Mouse (Mus musculus): Measurements from ENCODE around the gene Plscr4. TPM values are rescaled to one million over a fixed set of nuclear protein-coding genes. Genes with fewer than 3 reads are reported as not detected.

Gene Plscr4
- polyA plus RNA-seq, 1 experiment from 2014 or later, result 1.2 TPM

DNA sequence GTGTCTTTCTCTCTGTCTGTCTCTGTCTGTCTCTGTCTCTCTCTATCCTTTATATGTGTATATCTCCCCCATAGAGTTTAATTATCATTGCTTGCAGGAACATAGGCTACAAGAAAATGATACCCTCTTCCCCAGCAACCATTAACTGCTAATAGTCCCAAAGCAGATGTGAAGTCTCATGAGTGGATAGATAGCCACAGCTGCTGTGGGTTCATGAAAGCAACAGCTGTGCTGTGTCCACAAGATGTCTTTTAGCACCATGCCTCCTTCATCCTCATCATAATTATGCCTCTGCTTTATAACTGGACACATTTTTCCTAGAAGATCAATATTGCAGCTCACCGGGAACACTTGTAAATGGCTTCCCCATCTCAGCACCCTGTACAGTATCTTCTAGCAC, 17.1 kb downstream of the Plscr4 start:
- no peaks in the 10 kb centered on the region for H3K27me3 ChIP-seq
- no peaks in the 10 kb centered on the region for H3K36me3 ChIP-seq (ENCODE audit: poor library complexity, severe bottlenecking)
- no peak overlapping the region for H3K9ac ChIP-seq
- no peak overlapping the region for H3K4me2 ChIP-seq
- no peak overlapping the region for H3K27ac ChIP-seq
- 92% methylated on average over 1 of the region's 1 CpGs for WGBS
- no peaks in the 10 kb centered on the region for H3K4me1 ChIP-seq
- no peak for ATAC-seq
- H3K4me3 ChIP-seq, result no peak overlapping the region
- H3K9me3 ChIP-seq (replicated peaks), result no peaks in the 10 kb centered on the region

DNA sequence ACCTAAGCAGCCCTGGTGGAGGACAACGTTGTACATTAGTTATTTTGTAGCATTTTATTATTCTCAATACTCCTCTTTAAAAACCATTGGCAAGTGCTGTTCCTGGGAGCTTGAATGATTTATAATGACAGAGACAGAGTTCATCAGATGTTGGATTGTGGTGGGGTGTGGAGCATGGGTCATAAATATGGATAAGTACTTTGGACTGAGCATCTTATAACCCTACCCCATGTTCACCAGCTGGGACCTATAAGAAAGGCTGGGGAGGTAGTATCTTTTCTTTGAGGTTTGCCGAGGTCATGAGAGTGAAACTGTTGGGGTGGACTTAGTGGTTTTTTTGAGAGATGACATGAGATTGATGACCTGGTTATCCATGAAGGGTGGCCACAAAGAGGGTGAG, 24.5 kb downstream of the Plscr4 start:
- Histone ChIP-seq H3K9me3 (replicated peaks) (no peaks in the 10 kb centered on the region), H3K4me3 (no peak overlapping the region), H3K9ac (no peak overlapping the region), H3K36me3 (ENCODE audit: poor library complexity, severe bottlenecking) (no peaks in the 10 kb centered on the region), H3K4me1 (no peaks in the 10 kb centered on the region), H3K4me2 (no peak overlapping the region), H3K27ac (no peak overlapping the region), H3K27me3 (no peaks in the 10 kb centered on the region)
- 86% methylated on average over 2 of the region's 2 CpGs for WGBS
- no peak for ATAC-seq

DNA sequence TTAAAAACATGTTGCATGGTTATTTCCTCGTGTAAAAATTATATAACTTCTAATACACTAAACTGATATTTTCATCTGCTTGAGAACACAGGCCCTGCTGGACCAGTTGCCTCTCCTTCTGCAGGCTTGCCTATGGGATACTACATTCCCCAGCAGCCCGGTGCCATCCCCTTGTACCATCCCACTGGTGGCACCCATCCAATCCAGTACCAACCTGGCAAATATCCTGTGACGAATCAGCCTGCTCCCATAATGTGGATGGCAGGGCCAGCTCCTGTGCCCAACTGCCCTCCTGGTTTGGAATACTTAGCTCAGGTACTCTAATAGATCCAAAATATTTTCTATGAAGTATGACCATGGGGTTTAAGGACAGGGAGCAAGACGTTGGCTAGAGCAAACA, 25.4 kb downstream of the Plscr4 start:
- H3K4me3 ChIP-seq, result no peak overlapping the region
- H3K4me1 ChIP-seq, result no peaks in the 10 kb centered on the region
- no peak overlapping the region for H3K27ac ChIP-seq
- WGBS, result 88% methylated on average over 4 of the region's 4 CpGs
- no peaks in the 10 kb centered on the region for H3K36me3 ChIP-seq (ENCODE audit: poor library complexity, severe bottlenecking)
- no peaks in the 10 kb centered on the region for H3K9me3 ChIP-seq (replicated peaks)
- ATAC-seq, result no peak
- H3K4me2 ChIP-seq, result no peak overlapping the region
- no peak overlapping the region for H3K9ac ChIP-seq
- H3K27me3 ChIP-seq, result no peaks in the 10 kb centered on the region

- Histone ChIP-seq H3K9me3 (replicated peaks) (no peaks in the 10 kb centered on the region), H3K4me3 (no peak overlapping the region), H3K4me1 (no peaks in the 10 kb centered on the region), H3K4me2 (no peak overlapping the region), H3K27ac (no peak overlapping the region), H3K27me3 (no peaks in the 10 kb centered on the region), H3K36me3 (ENCODE audit: poor library complexity, severe bottlenecking) (no peaks in the 10 kb centered on the region), H3K9ac (no peak overlapping the region)
- WGBS, result 90% methylated on average over 7 of the region's 7 CpGs
- ATAC-seq, result no peak
Measured at GRCm38 (mm10) chr9:92484710-92485267, 27.6 kb downstream of the Plscr4 start.

GRCm38 (mm10) chr9:92489857-92490256, 32.7 kb downstream of the Plscr4 start:
- ATAC-seq, result no peak
- no peak overlapping the region for H3K4me3 ChIP-seq
- WGBS, result 84% methylated on average over 7 of the region's 7 CpGs
- no peaks in the 10 kb centered on the region for H3K9me3 ChIP-seq (replicated peaks)
- no peaks in the 10 kb centered on the region for H3K36me3 ChIP-seq (ENCODE audit: poor library complexity, severe bottlenecking)
- H3K27me3 ChIP-seq, result no peaks in the 10 kb centered on the region
- no peaks in the 10 kb centered on the region for H3K4me1 ChIP-seq
- no peak overlapping the region for H3K4me2 ChIP-seq
- H3K9ac ChIP-seq, result no peak overlapping the region
- no peak overlapping the region for H3K27ac ChIP-seq

GRCm38 (mm10) chr9:92490319-92490718, 33.1 kb downstream of the Plscr4 start:
- H3K27me3 ChIP-seq, result no peaks in the 10 kb centered on the region
- no peak overlapping the region for H3K27ac ChIP-seq
- no peak overlapping the region for H3K9ac ChIP-seq
- H3K36me3 ChIP-seq (ENCODE audit: poor library complexity, severe bottlenecking), result no peaks in the 10 kb centered on the region
- 69% methylated on average over 3 of the region's 3 CpGs for WGBS
- H3K4me2 ChIP-seq, result no peak overlapping the region
- ATAC-seq, result 0 out of 2 replicates have a peak, but pooled peaks have one; percentile 41
- no peaks in the 10 kb centered on the region for H3K4me1 ChIP-seq
- no peaks in the 10 kb centered on the region for H3K9me3 ChIP-seq (replicated peaks)
- no peak overlapping the region for H3K4me3 ChIP-seq

- no peaks in the 10 kb centered on the region for H3K27me3 ChIP-seq
- no peaks in the 10 kb centered on the region for H3K9me3 ChIP-seq (replicated peaks)
- H3K36me3 ChIP-seq (ENCODE audit: poor library complexity, severe bottlenecking), result no peaks in the 10 kb centered on the region
- no peak overlapping the region for H3K4me3 ChIP-seq
- no peaks in the 10 kb centered on the region for H3K4me1 ChIP-seq
- WGBS, result 81% methylated on average over 2 of the region's 2 CpGs
- no peak overlapping the region for H3K9ac ChIP-seq
- H3K4me2 ChIP-seq, result no peak overlapping the region
- H3K27ac ChIP-seq, result no peak overlapping the region
- ATAC-seq, result no peak
Measured at GRCm38 (mm10) chr9:92491274-92491673, 34.1 kb downstream of the Plscr4 start.

DNA sequence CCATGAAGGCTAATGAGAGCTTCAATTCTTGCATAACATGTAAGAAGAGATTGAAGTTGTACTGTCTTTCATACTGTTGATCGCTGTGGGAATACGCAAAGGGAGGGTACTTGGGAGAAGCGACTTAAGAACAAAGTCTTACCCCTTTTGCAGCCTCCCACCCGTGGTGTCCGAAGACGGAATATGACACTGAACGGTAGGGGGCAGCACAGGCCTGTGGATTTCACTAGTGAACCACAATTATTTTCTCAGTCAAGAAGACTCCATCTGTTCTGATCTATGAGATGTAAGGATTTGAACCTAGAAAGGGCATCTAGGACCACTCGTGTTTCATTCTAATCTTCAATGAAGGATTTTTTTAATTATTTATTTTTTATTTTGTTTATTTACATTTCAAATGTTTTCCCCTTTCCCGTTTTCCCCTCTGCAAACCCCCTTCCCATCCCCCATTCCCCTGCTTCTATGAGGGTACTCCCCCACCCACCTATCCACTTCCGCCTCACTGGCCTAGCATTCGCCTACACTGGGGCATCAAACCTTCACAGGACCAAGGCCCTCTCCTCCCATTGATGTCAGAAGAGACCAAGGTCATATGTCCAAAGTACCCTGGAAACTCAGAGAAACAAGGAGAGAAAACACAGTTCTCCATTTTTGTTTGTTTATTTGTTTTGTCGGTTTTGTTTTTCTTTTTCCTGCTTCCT, 42.7 kb downstream of the Plscr4 start:
- no peak overlapping the region for H3K27ac ChIP-seq
- no peak overlapping the region for H3K4me2 ChIP-seq
- no peak overlapping the region for H3K4me3 ChIP-seq
- no peaks in the 10 kb centered on the region for H3K9me3 ChIP-seq (replicated peaks)
- H3K4me1 ChIP-seq, result no peaks in the 10 kb centered on the region
- ATAC-seq, result peak; percentile 94
- no peaks in the 10 kb centered on the region for H3K27me3 ChIP-seq
- H3K36me3 ChIP-seq (ENCODE audit: poor library complexity, severe bottlenecking), result no peaks in the 10 kb centered on the region
- WGBS, result 42% methylated on average over 12 of the region's 12 CpGs
- no peak overlapping the region for H3K9ac ChIP-seq

DNA sequence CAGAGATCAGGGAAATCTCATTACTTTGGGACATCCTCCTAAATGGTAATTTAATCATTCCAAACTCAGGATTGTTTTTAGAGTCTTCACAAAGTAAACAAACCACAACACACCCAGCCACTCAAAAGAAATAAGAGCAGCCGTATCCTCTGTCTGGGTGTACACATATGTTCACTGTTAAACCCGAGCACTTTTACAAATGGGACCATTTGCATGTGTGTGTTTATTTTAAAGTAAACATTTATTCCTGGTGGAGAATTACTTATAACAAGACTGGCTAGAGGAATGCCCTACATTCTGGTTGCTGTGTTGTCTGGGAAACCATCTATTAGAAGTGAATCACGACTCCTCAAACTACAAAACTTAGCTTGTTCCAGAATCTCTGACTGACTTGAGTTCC, 47.1 kb downstream of the Plscr4 start:
- H3K9ac ChIP-seq, result no peak overlapping the region
- 82% methylated on average over 3 of the region's 3 CpGs for WGBS
- no peaks in the 10 kb centered on the region for H3K9me3 ChIP-seq (replicated peaks)
- no peak overlapping the region for H3K4me2 ChIP-seq
- H3K36me3 ChIP-seq (ENCODE audit: poor library complexity, severe bottlenecking), result no peaks in the 10 kb centered on the region
- no peak for ATAC-seq
- no peaks in the 10 kb centered on the region for H3K27me3 ChIP-seq
- no peak overlapping the region for H3K27ac ChIP-seq
- H3K4me1 ChIP-seq, result no peaks in the 10 kb centered on the region
- no peak overlapping the region for H3K4me3 ChIP-seq

DNA sequence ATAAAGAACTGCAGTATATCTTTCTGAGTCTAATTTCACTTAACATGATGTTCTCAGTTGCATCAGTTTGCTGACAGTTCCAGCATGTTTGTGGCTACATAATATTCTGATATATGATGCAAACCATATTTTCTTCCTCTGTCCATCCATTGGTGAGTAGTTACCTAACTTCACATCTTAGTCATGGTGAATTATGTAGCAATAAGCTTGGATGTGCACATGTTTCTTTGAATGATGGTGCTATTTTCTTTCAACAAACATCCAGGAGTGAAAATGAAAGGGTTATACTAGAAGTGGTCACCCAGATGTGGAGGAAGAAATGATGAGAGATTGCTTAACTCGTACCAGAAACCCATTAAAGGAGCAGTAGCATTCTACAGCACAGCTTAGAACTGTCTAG, 47.7 kb downstream of the Plscr4 start:
- H3K9ac ChIP-seq, result no peak overlapping the region
- no peak for ATAC-seq
- H3K36me3 ChIP-seq (ENCODE audit: poor library complexity, severe bottlenecking), result no peaks in the 10 kb centered on the region
- WGBS, result 76% methylated on average over 1 of the region's 1 CpGs
- no peaks in the 10 kb centered on the region for H3K9me3 ChIP-seq (replicated peaks)
- H3K4me2 ChIP-seq, result no peak overlapping the region
- H3K27ac ChIP-seq, result no peak overlapping the region
- no peak overlapping the region for H3K4me3 ChIP-seq
- no peaks in the 10 kb centered on the region for H3K27me3 ChIP-seq
- H3K4me1 ChIP-seq, result no peaks in the 10 kb centered on the region

DNA sequence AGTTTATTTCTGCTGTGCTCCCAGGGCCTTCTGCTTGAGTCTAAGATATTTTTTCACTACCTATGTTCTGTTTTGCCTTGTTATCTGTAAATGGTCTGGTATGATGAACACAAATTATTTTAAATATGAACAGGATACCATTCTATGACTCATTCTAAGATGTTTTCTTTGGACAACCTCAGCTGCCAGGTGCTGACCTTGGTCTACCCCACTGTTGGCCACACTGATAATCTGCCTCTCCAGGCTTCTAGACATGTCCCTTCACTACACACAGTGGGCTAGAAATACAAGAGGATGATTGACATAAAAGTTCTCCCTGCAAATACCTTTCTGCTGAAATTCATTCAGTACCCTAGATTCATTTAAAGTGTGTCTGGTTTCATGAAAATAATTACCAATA, 54.5 kb downstream of the Plscr4 start:
- Histone ChIP-seq H3K4me1 (no peaks in the 10 kb centered on the region), H3K36me3 (ENCODE audit: poor library complexity, severe bottlenecking) (no peaks in the 10 kb centered on the region), H3K27me3 (no peaks in the 10 kb centered on the region), H3K9me3 (replicated peaks) (no peaks in the 10 kb centered on the region), H3K4me3 (no peak overlapping the region), H3K9ac (no peak overlapping the region), H3K4me2 (no peak overlapping the region), H3K27ac (no peak overlapping the region)
- ATAC-seq, result no peak

DNA sequence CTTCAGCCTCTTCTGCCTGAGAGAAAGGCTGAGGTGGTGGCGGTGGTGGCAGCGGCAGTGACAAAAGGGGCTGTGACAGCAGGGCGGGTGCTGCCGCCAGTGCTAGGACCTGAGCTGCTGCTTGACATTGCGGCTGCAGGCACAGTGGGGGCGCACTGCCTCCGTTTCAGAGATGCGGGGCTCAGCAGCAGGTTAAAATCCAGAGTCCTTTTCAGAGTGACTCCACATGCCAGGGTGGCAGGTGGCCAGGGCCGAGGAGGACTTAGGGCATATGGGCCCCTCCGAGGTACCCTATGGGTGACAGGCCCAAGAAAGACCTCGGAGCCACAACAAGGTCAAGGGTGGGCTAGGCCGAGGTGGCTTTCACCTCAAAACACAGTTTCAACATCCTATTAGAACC, 59.9 kb downstream of the Plscr4 start:
- Histone ChIP-seq H3K27ac (no peak overlapping the region), H3K4me1 (no peaks in the 10 kb centered on the region), H3K9me3 (replicated peaks) (peaks cover 19% of the 10 kb centered on the region), H3K4me3 (no peak overlapping the region), H3K36me3 (ENCODE audit: poor library complexity, severe bottlenecking) (no peaks in the 10 kb centered on the region), H3K4me2 (no peak overlapping the region), H3K27me3 (no peaks in the 10 kb centered on the region), H3K9ac (no peak overlapping the region)
- no peak for ATAC-seq
- WGBS, result 95% methylated on average over 12 of the region's 12 CpGs

DNA sequence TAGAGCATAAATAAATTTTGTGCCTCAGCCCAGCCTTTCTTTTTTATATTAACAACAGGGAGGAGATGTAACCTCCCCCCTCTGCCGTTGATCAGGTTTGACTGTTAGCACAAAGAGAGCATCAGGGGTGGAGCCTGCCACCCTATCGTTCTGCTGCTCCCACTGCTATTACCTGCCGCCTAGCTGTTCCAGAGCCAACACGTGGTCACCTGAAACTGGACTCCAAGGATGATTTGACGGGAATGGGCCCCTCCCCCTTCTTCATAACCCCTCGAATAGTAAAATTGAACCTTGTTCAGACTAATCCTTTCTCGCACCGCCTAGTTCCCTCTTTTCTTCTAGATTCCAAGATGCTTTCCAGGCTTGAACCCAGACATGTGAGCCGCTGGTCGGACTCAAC, 63.6 kb downstream of the Plscr4 start:
- H3K4me1 ChIP-seq, result no peaks in the 10 kb centered on the region
- no peak for ATAC-seq
- H3K9me3 ChIP-seq (replicated peaks), result peaks cover 19% of the 10 kb centered on the region
- H3K4me2 ChIP-seq, result no peak overlapping the region
- no peak overlapping the region for H3K9ac ChIP-seq
- 82% methylated on average over 10 of the region's 10 CpGs for WGBS
- no peaks in the 10 kb centered on the region for H3K36me3 ChIP-seq (ENCODE audit: poor library complexity, severe bottlenecking)
- no peak overlapping the region for H3K4me3 ChIP-seq
- H3K27me3 ChIP-seq, result no peaks in the 10 kb centered on the region
- H3K27ac ChIP-seq, result no peak overlapping the region
